Mouse (Mus musculus) yolk sac, embryonic 10.5 days (tissue): Measurements from ENCODE around the gene Slc5a3.

ENCODE experiments used
- DNase-seq: peaks from one replicate; pipeline ENCODE4 v3.0.0-alpha.2; 2017; ENCODE audit warnings: low spot score

The Slc5a3 gene

GRCm38 (mm10) chr16:92120899-92121531 is 62.9 kb downstream of the Slc5a3 start:
- no peak for DNase-seq

GRCm38 (mm10) chr16:92127226-92127625 is 69.1 kb downstream of the Slc5a3 start:
- DNase-seq = no peak

- DNase-seq = peak; percentile 20
These were observed 69.5 kb downstream of the Slc5a3 start for GRCm38 (mm10) chr16:92127666-92128065.

GRCm38 (mm10) chr16:92129843-92130242 is 71.7 kb downstream of the Slc5a3 start:
- no peak for DNase-seq

- no peak for DNase-seq
These were observed 74.4 kb downstream of the Slc5a3 start for GRCm38 (mm10) chr16:92132511-92132910.

GRCm38 (mm10) chr16:92134148-92134764 is 76.1 kb downstream of the Slc5a3 start:
- DNase-seq = no peak

GRCm38 (mm10) chr16:92136275-92136674 is 78.2 kb downstream of the Slc5a3 start:
- DNase-seq = no peak
